Mouse (Mus musculus): ENCODE measurements around the gene Mybph.
A peak's percentile ranks its signal among the peaks of the same experiment; 100 is the strongest.
"Not testable (repeated sequence)": the region's sequence is repeated elsewhere in the genome, so short reads cannot be mapped to it uniquely, and the experiment has no call there.

Mybph gene

GRCm38 (mm10) chr1:134232778-134233531 is 39.7 kb downstream of the Mybph start:
- no peak for DNase-seq (ENCODE audit: low spot score)

GRCm38 (mm10) chr1:134233681-134234454 is 40.6 kb downstream of the Mybph start:
- no peak for DNase-seq (ENCODE audit: low spot score)

- DNase-seq (ENCODE audit: low spot score), result no peak
Observed at GRCm38 (mm10) chr1:134234455-134235390, 41.5 kb downstream of the Mybph start.

GRCm38 (mm10) chr1:134235391-134235921 is 42.2 kb downstream of the Mybph start, which contains the start of gene Adora1:
TSS of gene Adora1 (minus strand) at chr1:134235431.
- no peak for DNase-seq (ENCODE audit: low spot score)

GRCm38 (mm10) chr1:134236142-134236541 is 42.9 kb downstream of the Mybph start:
- DNase-seq (ENCODE audit: low spot score), result no peak

GRCm38 (mm10) chr1:134237438-134237837 is 44.2 kb downstream of the Mybph start:
- no peak for DNase-seq (ENCODE audit: low spot score)

- no peak for DNase-seq (ENCODE audit: low spot score)
Observed at GRCm38 (mm10) chr1:134240701-134241100, 47.5 kb downstream of the Mybph start.

- no peak for DNase-seq (ENCODE audit: low spot score)
Observed at GRCm38 (mm10) chr1:134241298-134241697, 48.0 kb downstream of the Mybph start.

GRCm38 (mm10) chr1:134242286-134242685 is 49.0 kb downstream of the Mybph start:
- no peak for DNase-seq (ENCODE audit: low spot score)

- no peak for DNase-seq (ENCODE audit: low spot score)
Observed at GRCm38 (mm10) chr1:134243505-134243904, 50.3 kb downstream of the Mybph start.

- DNase-seq (ENCODE audit: low spot score), result peak; percentile 77
Observed at GRCm38 (mm10) chr1:134243948-134244914, 51.0 kb downstream of the Mybph start.

GRCm38 (mm10) chr1:134245004-134245717 is 51.9 kb downstream of the Mybph start:
- no peak for DNase-seq (ENCODE audit: low spot score)

GRCm38 (mm10) chr1:134246590-134246989 is 53.3 kb downstream of the Mybph start:
- no peak for DNase-seq (ENCODE audit: low spot score)

- DNase-seq (ENCODE audit: low spot score), result not testable (repeated sequence)
Observed at GRCm38 (mm10) chr1:134249681-134250080, 56.4 kb downstream of the Mybph start.

Data from ovary, adult 18-20 months (tissue).